Mouse (Mus musculus): ENCODE measurements around the gene Gm10392.

DNA sequence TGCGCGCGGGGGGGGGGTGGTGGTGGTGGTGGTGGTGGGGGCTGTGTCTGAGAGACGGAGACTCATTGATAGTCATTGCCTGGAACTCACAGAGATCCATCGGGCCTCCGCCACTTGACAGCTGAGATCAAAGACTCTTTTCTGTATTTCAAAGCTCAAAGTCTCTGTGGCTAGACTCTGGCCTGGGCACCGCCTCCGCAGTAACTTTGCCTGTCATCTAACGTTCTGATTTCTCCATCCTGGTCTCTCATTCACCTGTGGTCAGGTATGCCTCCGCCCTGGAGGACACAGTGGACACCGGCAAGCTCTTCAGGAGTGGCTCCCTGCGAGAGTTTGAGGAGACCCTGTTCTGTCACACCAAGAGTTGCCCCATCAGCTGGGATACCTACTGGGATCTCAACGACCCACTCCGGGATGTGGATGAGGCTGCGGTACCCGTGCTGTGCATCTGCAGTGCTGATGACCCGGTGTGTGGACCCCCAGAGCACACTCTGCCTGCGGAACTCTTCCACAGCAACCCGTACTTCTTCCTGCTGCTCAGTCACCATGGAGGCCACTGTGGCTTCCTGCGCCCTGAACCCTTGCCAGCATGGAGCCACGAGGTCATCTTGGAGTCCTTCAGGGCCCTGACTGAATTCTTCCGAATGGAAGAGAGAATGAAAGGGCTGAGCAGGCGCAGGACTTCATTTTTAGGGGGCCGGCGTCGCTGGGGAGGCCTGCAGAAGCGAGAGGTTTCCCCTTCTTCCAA, 773 bp downstream of the Gm10392 start:
- TF ChIP-seq CTCF (IDR thresholded peaks at IDR 0.05; ENCODE audit: control insufficient read depth, insufficient read depth, insufficient replicate concordance, low read depth, low read length) (no peak), POLR2A (IDR thresholded peaks at IDR 0.05; ENCODE audit: control insufficient read depth, low read depth, low read length) (no peak)
